Mouse (Mus musculus) lung, embryonic 15.5 days (tissue): ENCODE results near the gene Zcchc14. TPM values are rescaled to one million over a fixed set of nuclear protein-coding genes. Genes with fewer than 3 reads are reported as not detected.

Source experiments
- ATAC-seq: fragments of 200-750 bp; cut with Nextera tagmentation; 2 replicates; pipeline ENCODE4 v1.8.0; 2017; ENCODE audit warnings: moderate number of reproducible peaks, borderline replicate concordance; ENCODE audit not compliant: low FRiP score, low TSS enrichment; ENCODE audit errors: extremely low read depth
- H3K27ac ChIP-seq: fragments of 300-500 bp; sonication (generic); 2 replicates; pipeline ENCODE4 v1.5.1; 2015; ENCODE audit warnings: moderate library complexity, mild to moderate bottlenecking, inconsistent platforms
- H3K27me3 ChIP-seq: fragments of 300-500 bp; sonication (generic); 2 replicates; pipeline ENCODE4 v1.6.1; 2015; ENCODE audit warnings: inconsistent platforms
- H3K36me3 ChIP-seq: fragments of 300-500 bp; sonication (generic); 2 replicates; pipeline ENCODE4 v1.6.1; 2015; ENCODE audit warnings: inconsistent platforms
- H3K4me1 ChIP-seq: fragments of 300-500 bp; sonication (generic); 2 replicates; pipeline ENCODE4 v1.6.1; 2015; ENCODE audit warnings: inconsistent platforms
- H3K4me2 ChIP-seq: fragments of 300-500 bp; sonication (generic); 2 replicates; pipeline ENCODE4 v1.6.1; 2015; ENCODE audit warnings: inconsistent platforms, mild to moderate bottlenecking, moderate library complexity
- H3K4me3 ChIP-seq: fragments of 300-500 bp; sonication (generic); 2 replicates; pipeline ENCODE4 v1.5.1; 2015; ENCODE audit warnings: mild to moderate bottlenecking, inconsistent platforms
- H3K9ac ChIP-seq: fragments of 300-500 bp; sonication (generic); 2 replicates; pipeline ENCODE4 v1.6.1; 2015; ENCODE audit warnings: inconsistent platforms
- H3K9me3 ChIP-seq: fragments of 300-500 bp; sonication (generic); 2 replicates; pipeline ENCODE4 v1.6.1; 2016; ENCODE audit warnings: inconsistent platforms
- WGBS: fragments of 180-500 bp; shearing (Covaris S2); methylation state at CpG from one replicate; pipeline ENCODE4 v1.1.7; 2015; 5-methylcytosine and 5-hydroxymethylcytosine counted together
- polyA plus RNA-seq: library from polyadenylated mRNA; unstranded; fragments of >200 nt; fragmentation: Nextera tagmentation; extraction: Ambion mirVana; gene quantifications from 2 replicates; pipeline ENCODE4 v1.2.1, GENCODE M21; 2015

Gene Zcchc14
- polyA plus RNA-seq, 1 experiment from 2014 or later: 14.2 TPM

- no peak overlapping the region for H3K4me2 ChIP-seq
- no peak overlapping the region for H3K9ac ChIP-seq
- H3K4me3 ChIP-seq: no peak overlapping the region
- no peak for ATAC-seq
- 76% methylated on average over 12 of the region's 12 CpGs for WGBS
- H3K9me3 ChIP-seq: no peaks in the 10 kb centered on the region
- H3K27ac ChIP-seq: no peak overlapping the region
- no peaks in the 10 kb centered on the region for H3K27me3 ChIP-seq
- H3K36me3 ChIP-seq: no peaks in the 10 kb centered on the region
- H3K4me1 ChIP-seq: peaks cover 64% of the 10 kb centered on the region
Observed at GRCm38 (mm10) chr8:121647511-121648215, 5.0 kb downstream of the Zcchc14 start.

- no peak for ATAC-seq
- Histone ChIP-seq H3K4me3 (no peak overlapping the region), H3K4me2 (no peak overlapping the region), H3K9me3 (no peaks in the 10 kb centered on the region), H3K27ac (no peak overlapping the region), H3K36me3 (no peaks in the 10 kb centered on the region), H3K4me1 (peaks cover 34% of the 10 kb centered on the region), H3K9ac (no peak overlapping the region), H3K27me3 (no peaks in the 10 kb centered on the region)
- 57% methylated on average over 11 of the region's 11 CpGs for WGBS
Observed at GRCm38 (mm10) chr8:121643384-121643783, 9.3 kb downstream of the Zcchc14 start.

GRCm38 (mm10) chr8:121642804-121643203 is 9.9 kb downstream of the Zcchc14 start:
- no peak for ATAC-seq
- 56% methylated on average over 3 of the region's 3 CpGs for WGBS
- H3K9me3 ChIP-seq: no peaks in the 10 kb centered on the region

GRCm38 (mm10) chr8:121636180-121636579 is 16.5 kb downstream of the Zcchc14 start:
- no peaks in the 10 kb centered on the region for H3K27me3 ChIP-seq

More at GRCm38 (mm10) chr8:121642804-121643203, 9.9 kb downstream of the Zcchc14 start:
- Histone ChIP-seq H3K9ac (no peak overlapping the region), H3K36me3 (no peaks in the 10 kb centered on the region), H3K4me1 (peaks cover 28% of the 10 kb centered on the region), H3K4me2 (no peak overlapping the region), H3K27me3 (no peaks in the 10 kb centered on the region), H3K27ac (no peak overlapping the region), H3K4me3 (no peak overlapping the region)

GRCm38 (mm10) chr8:121635534-121635933 is 17.2 kb downstream of the Zcchc14 start:
- no peaks in the 10 kb centered on the region for H3K27me3 ChIP-seq
- peak; percentile 41; the same call in 1 of the 2 replicates for ATAC-seq
- H3K36me3 ChIP-seq: no peaks in the 10 kb centered on the region
- no peak overlapping the region for H3K4me2 ChIP-seq
- 30% methylated on average over 6 of the region's 6 CpGs for WGBS
- no peak overlapping the region for H3K9ac ChIP-seq
- peak overlapping the region; percentile 48; the same call in 1 of the 2 replicates for H3K27ac ChIP-seq
- peaks cover 42% of the 10 kb centered on the region for H3K4me1 ChIP-seq
- no peaks in the 10 kb centered on the region for H3K9me3 ChIP-seq
- H3K4me3 ChIP-seq: no peak overlapping the region

More at GRCm38 (mm10) chr8:121636180-121636579, 16.5 kb downstream of the Zcchc14 start:
- ATAC-seq: no peak
- Histone ChIP-seq H3K9me3 (no peaks in the 10 kb centered on the region), H3K36me3 (no peaks in the 10 kb centered on the region), H3K4me3 (no peak overlapping the region), H3K9ac (no peak overlapping the region), H3K4me1 (peaks cover 39% of the 10 kb centered on the region), H3K4me2 (no peak overlapping the region), H3K27ac (peak overlapping the region; percentile 48; the same call in 1 of the 2 replicates)
- 75% methylated on average over 8 of the region's 8 CpGs for WGBS

- no peaks in the 10 kb centered on the region for H3K9me3 ChIP-seq
- H3K9ac ChIP-seq: no peak overlapping the region
- no peak overlapping the region for H3K4me3 ChIP-seq
- ATAC-seq: no peak
- peaks cover 42% of the 10 kb centered on the region for H3K4me1 ChIP-seq
- peaks cover 13% of the 10 kb centered on the region for H3K36me3 ChIP-seq
- no peaks in the 10 kb centered on the region for H3K27me3 ChIP-seq
- peak overlapping the region; percentile 58 for H3K27ac ChIP-seq
- H3K4me2 ChIP-seq: no peak overlapping the region
- 75% methylated on average over 5 of the region's 5 CpGs for WGBS
Observed at GRCm38 (mm10) chr8:121632401-121632800, 20.3 kb downstream of the Zcchc14 start.

GRCm38 (mm10) chr8:121631645-121632071 is 21.0 kb downstream of the Zcchc14 start:
- Histone ChIP-seq H3K9ac (no peak overlapping the region), H3K9me3 (no peaks in the 10 kb centered on the region), H3K27me3 (no peaks in the 10 kb centered on the region), H3K4me1 (peaks cover 35% of the 10 kb centered on the region), H3K27ac (peak overlapping the region; percentile 43), H3K4me2 (no peak overlapping the region), H3K36me3 (peaks cover 15% of the 10 kb centered on the region), H3K4me3 (no peak overlapping the region)
- 30% methylated on average over 7 of the region's 7 CpGs for WGBS
- peak; percentile 71 for ATAC-seq

- Histone ChIP-seq H3K9ac (no peak overlapping the region), H3K36me3 (peaks cover 18% of the 10 kb centered on the region), H3K27me3 (no peaks in the 10 kb centered on the region), H3K9me3 (no peaks in the 10 kb centered on the region), H3K27ac (no peak overlapping the region), H3K4me1 (peaks cover 22% of the 10 kb centered on the region), H3K4me3 (no peak overlapping the region), H3K4me2 (no peak overlapping the region)
- 74% methylated on average over 4 of the region's 4 CpGs for WGBS
- ATAC-seq: no peak
Observed at GRCm38 (mm10) chr8:121628681-121629080, 24.0 kb downstream of the Zcchc14 start.

GRCm38 (mm10) chr8:121623043-121623442 is 29.7 kb downstream of the Zcchc14 start:
- ATAC-seq: no peak
- H3K36me3 ChIP-seq: peaks cover 12% of the 10 kb centered on the region
- no peaks in the 10 kb centered on the region for H3K9me3 ChIP-seq
- WGBS: 84% methylated on average over 8 of the region's 8 CpGs
- no peak overlapping the region for H3K9ac ChIP-seq
- no peak overlapping the region for H3K4me2 ChIP-seq
- H3K4me3 ChIP-seq: no peak overlapping the region
- H3K27me3 ChIP-seq: no peaks in the 10 kb centered on the region
- no peak overlapping the region for H3K27ac ChIP-seq
- H3K4me1 ChIP-seq: peaks cover 38% of the 10 kb centered on the region

- Histone ChIP-seq H3K9me3 (no peaks in the 10 kb centered on the region), H3K9ac (no peak overlapping the region), H3K4me1 (peaks cover 38% of the 10 kb centered on the region), H3K4me3 (no peak overlapping the region), H3K27me3 (no peaks in the 10 kb centered on the region), H3K4me2 (no peak overlapping the region), H3K27ac (no peak overlapping the region), H3K36me3 (0 out of 2 replicates have a peak, but pooled peaks cover 3% of the 10 kb centered on the region)
- ATAC-seq: no peak
- 60% methylated on average over 1 of the region's 1 CpGs for WGBS
Observed at GRCm38 (mm10) chr8:121621879-121622278, 30.8 kb downstream of the Zcchc14 start.

- WGBS: 51% methylated on average over 12 of the region's 12 CpGs
- no peak for ATAC-seq
- peak overlapping the region; percentile 69 for H3K27ac ChIP-seq
- H3K27me3 ChIP-seq: no peaks in the 10 kb centered on the region
- H3K9ac ChIP-seq: no peak overlapping the region
- no peak overlapping the region for H3K4me3 ChIP-seq
- no peak overlapping the region for H3K4me2 ChIP-seq
- peaks cover 38% of the 10 kb centered on the region for H3K4me1 ChIP-seq
- peaks cover 2% of the 10 kb centered on the region; the same call in 1 of the 2 replicates for H3K36me3 ChIP-seq
- no peaks in the 10 kb centered on the region for H3K9me3 ChIP-seq
Observed at GRCm38 (mm10) chr8:121620801-121621516, 31.7 kb downstream of the Zcchc14 start.
